Mouse (Mus musculus): Measurements from ENCODE around the gene Cldnd1. TPM values are rescaled to one million over a fixed set of nuclear protein-coding genes. Genes with fewer than 3 reads are reported as not detected.

Gene Cldnd1
- polyA plus RNA-seq, 1 experiment from 2014 or later, result 137 TPM

- H3K4me3 ChIP-seq (ENCODE audit: low read depth, low read length), result no peak overlapping the region
- DNase-seq (ENCODE audit: low spot score) (no peak), ATAC-seq (ENCODE audit: low FRiP score) (no peak)
- H3K4me2 ChIP-seq (replicated peaks; ENCODE audit: low read depth, low read length), result no peak overlapping the region
- H3K27ac ChIP-seq (ENCODE audit: low read depth, low read length), result no peak overlapping the region
- H3K36me3 ChIP-seq (ENCODE audit: control insufficient read depth, insufficient read depth, low read length), result no peaks in the 10 kb centered on the region
- no peaks in the 10 kb centered on the region for H3K27me3 ChIP-seq (ENCODE audit: control insufficient read depth, insufficient read depth, low read length)
- no peak overlapping the region for H3K9ac ChIP-seq (ENCODE audit: low read depth, low read length)
- 88% methylated on average over 5 of the region's 5 CpGs for WGBS
- no peaks in the 10 kb centered on the region for H3K9me3 ChIP-seq (ENCODE audit: control insufficient read depth, low read length)
- no peaks in the 10 kb centered on the region for H3K4me1 ChIP-seq (replicated peaks; ENCODE audit: control insufficient read depth, insufficient read depth, low read length)
Observed at GRCm38 (mm10) chr16:58689555-58690169, 38.0 kb upstream of the Cldnd1 start.

GRCm38 (mm10) chr16:58690322-58690732 is 37.4 kb upstream of the Cldnd1 start:
- Histone ChIP-seq H3K4me1 (replicated peaks; ENCODE audit: control insufficient read depth, insufficient read depth, low read length) (no peaks in the 10 kb centered on the region), H3K9ac (ENCODE audit: low read depth, low read length) (no peak overlapping the region), H3K4me2 (replicated peaks; ENCODE audit: low read depth, low read length) (no peak overlapping the region), H3K4me3 (ENCODE audit: low read depth, low read length) (no peak overlapping the region), H3K27ac (ENCODE audit: low read depth, low read length) (no peak overlapping the region), H3K27me3 (ENCODE audit: control insufficient read depth, insufficient read depth, low read length) (no peaks in the 10 kb centered on the region), H3K36me3 (ENCODE audit: control insufficient read depth, insufficient read depth, low read length) (no peaks in the 10 kb centered on the region), H3K9me3 (ENCODE audit: control insufficient read depth, low read length) (no peaks in the 10 kb centered on the region)
- no peak for ATAC-seq (ENCODE audit: low FRiP score)
- no peak for DNase-seq (ENCODE audit: low spot score)
- 91% methylated on average over 5 of the region's 5 CpGs for WGBS

- no peak for DNase-seq (ENCODE audit: low spot score)
- WGBS, result 93% methylated on average over 5 of the region's 5 CpGs
- ATAC-seq (ENCODE audit: low FRiP score), result no peak
- Histone ChIP-seq H3K27me3 (ENCODE audit: control insufficient read depth, insufficient read depth, low read length) (no peaks in the 10 kb centered on the region), H3K4me1 (replicated peaks; ENCODE audit: control insufficient read depth, insufficient read depth, low read length) (no peaks in the 10 kb centered on the region), H3K9ac (ENCODE audit: low read depth, low read length) (no peak overlapping the region), H3K4me2 (replicated peaks; ENCODE audit: low read depth, low read length) (no peak overlapping the region), H3K36me3 (ENCODE audit: control insufficient read depth, insufficient read depth, low read length) (no peaks in the 10 kb centered on the region), H3K4me3 (ENCODE audit: low read depth, low read length) (no peak overlapping the region), H3K9me3 (ENCODE audit: control insufficient read depth, low read length) (no peaks in the 10 kb centered on the region), H3K27ac (ENCODE audit: low read depth, low read length) (no peak overlapping the region)
Observed at GRCm38 (mm10) chr16:58694091-58694490, 33.6 kb upstream of the Cldnd1 start.

GRCm38 (mm10) chr16:58696796-58697195 is 30.9 kb upstream of the Cldnd1 start:
- no peak overlapping the region for H3K4me2 ChIP-seq (replicated peaks; ENCODE audit: low read depth, low read length)
- H3K9ac ChIP-seq (ENCODE audit: low read depth, low read length), result no peak overlapping the region
- no peaks in the 10 kb centered on the region for H3K36me3 ChIP-seq (ENCODE audit: control insufficient read depth, insufficient read depth, low read length)
- H3K4me3 ChIP-seq (ENCODE audit: low read depth, low read length), result no peak overlapping the region
- H3K27ac ChIP-seq (ENCODE audit: low read depth, low read length), result no peak overlapping the region
- no peaks in the 10 kb centered on the region for H3K4me1 ChIP-seq (replicated peaks; ENCODE audit: control insufficient read depth, insufficient read depth, low read length)
- no peak for ATAC-seq (ENCODE audit: low FRiP score)
- 86% methylated on average over 3 of the region's 3 CpGs for WGBS
- no peak for DNase-seq (ENCODE audit: low spot score)
- no peaks in the 10 kb centered on the region for H3K9me3 ChIP-seq (ENCODE audit: control insufficient read depth, low read length)
- no peaks in the 10 kb centered on the region for H3K27me3 ChIP-seq (ENCODE audit: control insufficient read depth, insufficient read depth, low read length)

- Histone ChIP-seq H3K27me3 (ENCODE audit: control insufficient read depth, insufficient read depth, low read length) (no peaks in the 10 kb centered on the region), H3K36me3 (ENCODE audit: control insufficient read depth, insufficient read depth, low read length) (no peaks in the 10 kb centered on the region), H3K4me3 (ENCODE audit: low read depth, low read length) (no peak overlapping the region), H3K4me2 (replicated peaks; ENCODE audit: low read depth, low read length) (no peak overlapping the region), H3K9me3 (ENCODE audit: control insufficient read depth, low read length) (no peaks in the 10 kb centered on the region), H3K4me1 (replicated peaks; ENCODE audit: control insufficient read depth, insufficient read depth, low read length) (no peaks in the 10 kb centered on the region), H3K9ac (ENCODE audit: low read depth, low read length) (no peak overlapping the region), H3K27ac (ENCODE audit: low read depth, low read length) (no peak overlapping the region)
- 96% methylated on average over 1 of the region's 1 CpGs for WGBS
- ATAC-seq (ENCODE audit: low FRiP score), result no peak
- no peak for DNase-seq (ENCODE audit: low spot score)
Observed at GRCm38 (mm10) chr16:58697261-58697660, 30.4 kb upstream of the Cldnd1 start.

- H3K9ac ChIP-seq (ENCODE audit: low read depth, low read length), result no peak overlapping the region
- no peak overlapping the region for H3K4me3 ChIP-seq (ENCODE audit: low read depth, low read length)
- no peaks in the 10 kb centered on the region for H3K27me3 ChIP-seq (ENCODE audit: control insufficient read depth, insufficient read depth, low read length)
- no peaks in the 10 kb centered on the region for H3K4me1 ChIP-seq (replicated peaks; ENCODE audit: control insufficient read depth, insufficient read depth, low read length)
- 84% methylated on average over 6 of the region's 6 CpGs for WGBS
- no peaks in the 10 kb centered on the region for H3K9me3 ChIP-seq (ENCODE audit: control insufficient read depth, low read length)
- no peak overlapping the region for H3K4me2 ChIP-seq (replicated peaks; ENCODE audit: low read depth, low read length)
- no peaks in the 10 kb centered on the region for H3K36me3 ChIP-seq (ENCODE audit: control insufficient read depth, insufficient read depth, low read length)
- ATAC-seq (ENCODE audit: low FRiP score), result no peak
- DNase-seq (ENCODE audit: low spot score), result no peak
- H3K27ac ChIP-seq (ENCODE audit: low read depth, low read length), result no peak overlapping the region
Observed at GRCm38 (mm10) chr16:58700174-58700573, 27.5 kb upstream of the Cldnd1 start.

- H3K4me3 ChIP-seq (ENCODE audit: low read depth, low read length), result no peak overlapping the region
- H3K9ac ChIP-seq (ENCODE audit: low read depth, low read length), result no peak overlapping the region
- H3K9me3 ChIP-seq (ENCODE audit: control insufficient read depth, low read length), result no peaks in the 10 kb centered on the region
- no peaks in the 10 kb centered on the region for H3K27me3 ChIP-seq (ENCODE audit: control insufficient read depth, insufficient read depth, low read length)
- no peaks in the 10 kb centered on the region for H3K4me1 ChIP-seq (replicated peaks; ENCODE audit: control insufficient read depth, insufficient read depth, low read length)
- no peak overlapping the region for H3K4me2 ChIP-seq (replicated peaks; ENCODE audit: low read depth, low read length)
- WGBS, result 82% methylated on average over 12 of the region's 12 CpGs
- H3K36me3 ChIP-seq (ENCODE audit: control insufficient read depth, insufficient read depth, low read length), result no peaks in the 10 kb centered on the region
- no peak for DNase-seq (ENCODE audit: low spot score)
- no peak for ATAC-seq (ENCODE audit: low FRiP score)
- H3K27ac ChIP-seq (ENCODE audit: low read depth, low read length), result no peak overlapping the region
Observed at GRCm38 (mm10) chr16:58700816-58701424, 26.8 kb upstream of the Cldnd1 start.

GRCm38 (mm10) chr16:58701779-58702178 is 25.9 kb upstream of the Cldnd1 start:
- ATAC-seq (ENCODE audit: low FRiP score), result no peak
- H3K9ac ChIP-seq (ENCODE audit: low read depth, low read length), result no peak overlapping the region

GRCm38 (mm10) chr16:58702329-58702932 is 25.3 kb upstream of the Cldnd1 start:
- H3K27me3 ChIP-seq (ENCODE audit: control insufficient read depth, insufficient read depth, low read length), result no peaks in the 10 kb centered on the region

More at GRCm38 (mm10) chr16:58701779-58702178, 25.9 kb upstream of the Cldnd1 start:
- Histone ChIP-seq H3K27ac (ENCODE audit: low read depth, low read length) (no peak overlapping the region), H3K4me1 (replicated peaks; ENCODE audit: control insufficient read depth, insufficient read depth, low read length) (no peaks in the 10 kb centered on the region), H3K36me3 (ENCODE audit: control insufficient read depth, insufficient read depth, low read length) (no peaks in the 10 kb centered on the region), H3K9me3 (ENCODE audit: control insufficient read depth, low read length) (no peaks in the 10 kb centered on the region), H3K4me2 (replicated peaks; ENCODE audit: low read depth, low read length) (no peak overlapping the region), H3K27me3 (ENCODE audit: control insufficient read depth, insufficient read depth, low read length) (no peaks in the 10 kb centered on the region), H3K4me3 (ENCODE audit: low read depth, low read length) (no peak overlapping the region)
- DNase-seq (ENCODE audit: low spot score), result no peak
- WGBS, result 77% methylated on average over 6 of the region's 6 CpGs

More at GRCm38 (mm10) chr16:58702329-58702932, 25.3 kb upstream of the Cldnd1 start:
- no peak overlapping the region for H3K27ac ChIP-seq (ENCODE audit: low read depth, low read length)
- no peaks in the 10 kb centered on the region for H3K36me3 ChIP-seq (ENCODE audit: control insufficient read depth, insufficient read depth, low read length)
- 85% methylated on average over 10 of the region's 10 CpGs for WGBS
- ATAC-seq (ENCODE audit: low FRiP score) (no peak), DNase-seq (ENCODE audit: low spot score) (no peak)
- no peak overlapping the region for H3K4me2 ChIP-seq (replicated peaks; ENCODE audit: low read depth, low read length)
- H3K9me3 ChIP-seq (ENCODE audit: control insufficient read depth, low read length), result no peaks in the 10 kb centered on the region
- H3K4me3 ChIP-seq (ENCODE audit: low read depth, low read length), result no peak overlapping the region
- H3K9ac ChIP-seq (ENCODE audit: low read depth, low read length), result no peak overlapping the region
- H3K4me1 ChIP-seq (replicated peaks; ENCODE audit: control insufficient read depth, insufficient read depth, low read length), result no peaks in the 10 kb centered on the region
